Mouse (Mus musculus) heart, embryonic 11.5 days (tissue): ENCODE results near the gene Zzz3. TPM values are rescaled to one million over a fixed set of nuclear protein-coding genes. Genes with fewer than 3 reads are reported as not detected.

ENCODE experiments used
- ATAC-seq: fragments of 200-750 bp; cut with Nextera tagmentation; replicated peaks from 2 replicates; pipeline ENCODE4 v1.8.0; 2017; ENCODE audit warnings: moderate library complexity; ENCODE audit not compliant: insufficient number of reproducible peaks, low FRiP score, low TSS enrichment
- H3K27ac ChIP-seq: fragments of 300-500 bp; sonication (generic); 2 replicates; pipeline ENCODE4 v1.5.1; 2014; ENCODE audit warnings: mild to moderate bottlenecking, low read depth, low read length
- H3K27me3 ChIP-seq: fragments of 300-500 bp; sonication (generic); 2 replicates; pipeline ENCODE4 v1.6.1; 2014; ENCODE audit warnings: mild to moderate bottlenecking, low read length, mixed read lengths; ENCODE audit not compliant: control insufficient read depth, insufficient read depth
- H3K36me3 ChIP-seq: fragments of 300-500 bp; sonication (generic); 2 replicates; pipeline ENCODE4 v1.6.1; 2014; ENCODE audit warnings: mild to moderate bottlenecking, low read length, moderate library complexity, mixed read lengths; ENCODE audit not compliant: control insufficient read depth, insufficient read depth
- H3K4me1 ChIP-seq: fragments of 300-500 bp; sonication (generic); 2 replicates; pipeline ENCODE4 v1.6.1; 2014; ENCODE audit warnings: low read length; ENCODE audit not compliant: control insufficient read depth, insufficient read depth
- H3K4me2 ChIP-seq: fragments of 300-500 bp; sonication (generic); 2 replicates; pipeline ENCODE4 v1.6.1; 2014; ENCODE audit warnings: mild to moderate bottlenecking, moderate library complexity
- H3K4me3 ChIP-seq: fragments of 300-500 bp; sonication (generic); 2 replicates; pipeline ENCODE4 v1.5.1; 2014; ENCODE audit warnings: low read depth, low read length
- H3K9ac ChIP-seq: fragments of 300-500 bp; sonication (generic); 2 replicates; pipeline ENCODE4 v1.6.1; 2014; ENCODE audit warnings: mild to moderate bottlenecking, low read depth, low read length, moderate library complexity
- H3K9me3 ChIP-seq: fragments of 300-500 bp; sonication (generic); replicated peaks from 2 replicates; pipeline ENCODE4 v1.6.1; 2016; ENCODE audit warnings: low read length; ENCODE audit not compliant: control insufficient read depth
- WGBS: fragments of 180-500 bp; shearing (Covaris S2); extraction: QIAGEN DNeasy Blood & Tissue Kit; methylation state at CpG from one replicate; pipeline ENCODE4 v1.1.7; 2014; ENCODE audit not compliant: insufficient replicate concordance; 5-methylcytosine and 5-hydroxymethylcytosine counted together
- polyA plus RNA-seq: library from polyadenylated mRNA; unstranded; fragments of >200 nt; fragmentation: Nextera tagmentation; extraction: Ambion mirVana; gene quantifications from 2 replicates; pipeline ENCODE4 v1.2.1, GENCODE M21; 2014

Gene Zzz3
- polyA plus RNA-seq, 1 experiment from 2014 or later, result 43.0 TPM

- Histone ChIP-seq H3K36me3 (no peaks in the 10 kb centered on the region), H3K27me3 (no peaks in the 10 kb centered on the region), H3K9ac (no peak overlapping the region), H3K4me2 (no peak overlapping the region), H3K4me3 (no peak overlapping the region), H3K9me3 (no peaks in the 10 kb centered on the region), H3K4me1 (peaks cover 19% of the 10 kb centered on the region), H3K27ac (no peak overlapping the region)
- 90% methylated on average over 7 of the region's 7 CpGs for WGBS
- no peak for ATAC-seq
Observed at GRCm38 (mm10) chr3:152405420-152405819, 10.1 kb downstream of the Zzz3 start.

GRCm38 (mm10) chr3:152405978-152406640, 10.8 kb downstream of the Zzz3 start:
- Histone ChIP-seq H3K27ac (no peak overlapping the region), H3K4me2 (no peak overlapping the region), H3K9ac (no peak overlapping the region), H3K9me3 (no peaks in the 10 kb centered on the region), H3K4me3 (no peak overlapping the region), H3K36me3 (no peaks in the 10 kb centered on the region), H3K27me3 (no peaks in the 10 kb centered on the region), H3K4me1 (peaks cover 19% of the 10 kb centered on the region)
- ATAC-seq, result no peak
- WGBS, result 63% methylated on average over 4 of the region's 4 CpGs

GRCm38 (mm10) chr3:152410980-152411551, 15.8 kb downstream of the Zzz3 start:
- no peaks in the 10 kb centered on the region for H3K36me3 ChIP-seq
- no peak overlapping the region for H3K4me3 ChIP-seq
- H3K4me2 ChIP-seq, result no peak overlapping the region
- no peak overlapping the region for H3K9ac ChIP-seq
- no peaks in the 10 kb centered on the region for H3K27me3 ChIP-seq
- H3K4me1 ChIP-seq, result peaks cover 18% of the 10 kb centered on the region
- no peak for ATAC-seq
- WGBS, result 60% methylated on average over 7 of the region's 7 CpGs
- H3K27ac ChIP-seq, result no peak overlapping the region
- H3K9me3 ChIP-seq, result no peaks in the 10 kb centered on the region

- ATAC-seq, result no peak
- H3K4me3 ChIP-seq, result no peak overlapping the region
- H3K4me1 ChIP-seq, result peaks cover 14% of the 10 kb centered on the region
- no peaks in the 10 kb centered on the region for H3K27me3 ChIP-seq
- no peak overlapping the region for H3K4me2 ChIP-seq
- no peak overlapping the region for H3K9ac ChIP-seq
- WGBS, result 81% methylated on average over 4 of the region's 4 CpGs
- H3K9me3 ChIP-seq, result no peaks in the 10 kb centered on the region
- H3K36me3 ChIP-seq, result no peaks in the 10 kb centered on the region
- no peak overlapping the region for H3K27ac ChIP-seq
Observed at GRCm38 (mm10) chr3:152412362-152412761, 17.1 kb downstream of the Zzz3 start.

GRCm38 (mm10) chr3:152428925-152429324, 33.7 kb downstream of the Zzz3 start:
- Histone ChIP-seq H3K36me3 (0 out of 2 replicates have a peak, but pooled peaks cover 2% of the 10 kb centered on the region), H3K27ac (no peak overlapping the region), H3K4me2 (no peak overlapping the region), H3K9ac (no peak overlapping the region), H3K27me3 (no peaks in the 10 kb centered on the region), H3K4me3 (no peak overlapping the region), H3K4me1 (no peaks in the 10 kb centered on the region), H3K9me3 (no peaks in the 10 kb centered on the region)
- 93% methylated on average over 8 of the region's 8 CpGs for WGBS
- no peak for ATAC-seq

- Histone ChIP-seq H3K9me3 (no peaks in the 10 kb centered on the region), H3K36me3 (0 out of 2 replicates have a peak, but pooled peaks cover 1% of the 10 kb centered on the region), H3K4me1 (no peaks in the 10 kb centered on the region), H3K27ac (no peak overlapping the region), H3K4me2 (no peak overlapping the region), H3K9ac (no peak overlapping the region), H3K4me3 (no peak overlapping the region), H3K27me3 (no peaks in the 10 kb centered on the region)
- WGBS, result 93% methylated on average over 7 of the region's 7 CpGs
- ATAC-seq, result no peak
Observed at GRCm38 (mm10) chr3:152432677-152433076, 37.4 kb downstream of the Zzz3 start.

- Histone ChIP-seq H3K4me2 (no peak overlapping the region), H3K36me3 (0 out of 2 replicates have a peak, but pooled peaks cover 4% of the 10 kb centered on the region), H3K9ac (no peak overlapping the region), H3K4me3 (no peak overlapping the region), H3K27ac (no peak overlapping the region), H3K9me3 (no peaks in the 10 kb centered on the region), H3K4me1 (no peaks in the 10 kb centered on the region), H3K27me3 (no peaks in the 10 kb centered on the region)
- ATAC-seq, result no peak
Observed at GRCm38 (mm10) chr3:152435590-152435989, 40.3 kb downstream of the Zzz3 start.

- Histone ChIP-seq H3K9me3 (no peaks in the 10 kb centered on the region), H3K27ac (no peak overlapping the region), H3K4me2 (no peak overlapping the region), H3K4me1 (no peaks in the 10 kb centered on the region), H3K4me3 (no peak overlapping the region), H3K36me3 (0 out of 2 replicates have a peak, but pooled peaks cover 4% of the 10 kb centered on the region), H3K27me3 (no peaks in the 10 kb centered on the region), H3K9ac (no peak overlapping the region)
- no peak for ATAC-seq
- WGBS, result 93% methylated on average over 7 of the region's 7 CpGs
Observed at GRCm38 (mm10) chr3:152438068-152438467, 42.8 kb downstream of the Zzz3 start.

GRCm38 (mm10) chr3:152442795-152443194, 47.5 kb downstream of the Zzz3 start:
- H3K4me1 ChIP-seq, result no peaks in the 10 kb centered on the region
- H3K27me3 ChIP-seq, result no peaks in the 10 kb centered on the region
- H3K4me2 ChIP-seq, result no peak overlapping the region
- ATAC-seq, result no peak
- no peak overlapping the region for H3K9ac ChIP-seq
- no peak overlapping the region for H3K27ac ChIP-seq
- H3K36me3 ChIP-seq, result 0 out of 2 replicates have a peak, but pooled peaks cover 4% of the 10 kb centered on the region
- 93% methylated on average over 4 of the region's 4 CpGs for WGBS
- H3K9me3 ChIP-seq, result no peaks in the 10 kb centered on the region
- no peak overlapping the region for H3K4me3 ChIP-seq
